8 mouse cellular contexts compared by ENCODE assay signal in the genomic region with DNA sequence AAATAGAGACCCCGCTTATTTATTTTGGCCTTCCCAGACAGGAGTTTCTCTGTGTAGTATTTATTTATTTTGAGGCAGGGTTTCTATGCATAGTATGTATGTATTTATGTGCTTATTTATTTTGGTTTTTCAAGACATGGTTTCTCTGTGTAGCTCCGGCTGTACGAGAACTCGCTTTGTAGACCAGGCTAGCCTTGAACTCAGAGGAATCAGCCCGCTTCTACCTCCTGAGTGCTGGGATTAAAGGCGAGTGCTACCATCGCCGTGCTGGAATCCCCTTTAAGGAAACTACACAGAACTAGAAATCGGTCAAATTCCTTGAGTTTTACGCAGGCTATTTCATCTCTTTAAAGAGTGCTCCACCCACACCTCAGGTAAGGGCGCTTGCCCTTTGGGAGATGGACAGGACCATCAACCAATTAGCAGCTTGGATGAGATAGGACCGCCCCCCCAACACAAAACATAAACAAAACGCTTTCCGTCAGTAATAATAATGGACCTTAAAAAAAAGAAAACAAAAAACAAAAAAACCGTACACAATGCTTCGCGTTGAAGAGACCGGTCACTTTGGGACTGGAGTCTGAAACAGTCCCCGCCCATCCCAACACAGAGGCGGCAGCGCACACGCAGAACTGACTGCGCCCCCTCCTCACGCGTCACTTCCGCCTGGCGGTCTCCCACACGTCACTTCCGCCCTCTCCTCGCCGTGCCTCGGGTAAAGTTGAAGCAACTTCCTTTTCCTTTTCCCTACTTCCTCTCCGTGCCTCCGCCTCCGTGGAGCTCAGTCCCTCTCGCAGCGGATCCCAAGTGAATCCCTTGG. TPM values are rescaled to one million over a fixed set of nuclear protein-coding genes. Genes with fewer than 3 reads are reported as not detected.
DNase-seq lines count a peak whose midpoint lies in the region; ATAC-seq and TF ChIP-seq lines count a peak whose summit lies in the region.

TSS of gene Rnf20 (plus strand) at position 688 of the 820 bp plus-strand sequence.

- H3K4me3 ChIP-seq in embryonic facial prominence, embryonic 14.5 days (ENCODE audit: low read depth, low read length) = peak within 1 kb of the TSS; percentile 76
- H3K4me3 ChIP-seq in heart, adult 2 months = peak within 1 kb of the TSS; percentile 99
- H3K4me3 ChIP-seq in limb, embryonic 13.5 days = peak within 1 kb of the TSS; percentile 91
- peak within 1 kb of the TSS; percentile 72 for H3K4me3 ChIP-seq in midbrain, embryonic 16.5 days (ENCODE audit: low read depth, low read length)

- peak within 1 kb of the TSS; percentile 89 for H3K27ac ChIP-seq in embryonic facial prominence, embryonic 14.5 days (replicated peaks; ENCODE audit: low read depth, low read length)
- H3K27ac ChIP-seq in heart, adult 2 months = peak within 1 kb of the TSS; percentile 93
- peak within 1 kb of the TSS; percentile 88 for H3K27ac ChIP-seq in limb, embryonic 13.5 days
- H3K27ac ChIP-seq in midbrain, embryonic 16.5 days (ENCODE audit: low read length) = peak within 1 kb of the TSS; percentile 85

- ATAC-seq in embryonic facial prominence, embryonic 14.5 days (ENCODE audit: low read depth) = peak; percentile 97
- peak; percentile 97 for ATAC-seq in limb, embryonic 13.5 days (ENCODE audit: low FRiP score, low read depth)
- ATAC-seq in midbrain, embryonic 16.5 days = peak; percentile 97

- no peaks in the 10 kb centered on the region for H3K9me3 ChIP-seq in embryonic facial prominence, embryonic 14.5 days (ENCODE audit: control insufficient read depth, low read length)
- H3K9me3 ChIP-seq in limb, embryonic 13.5 days = no peaks in the 10 kb centered on the region
- no peaks in the 10 kb centered on the region for H3K9me3 ChIP-seq in midbrain, embryonic 16.5 days (replicated peaks; ENCODE audit: control insufficient read depth, low read length, poor library complexity, severe bottlenecking)

- peak within 1 kb of the TSS; percentile 57 for H3K4me2 ChIP-seq in embryonic facial prominence, embryonic 14.5 days (ENCODE audit: low read depth, low read length)
- peak within 1 kb of the TSS; percentile 85 for H3K4me2 ChIP-seq in limb, embryonic 13.5 days (replicated peaks)
- peak within 1 kb of the TSS; percentile 88 for H3K4me2 ChIP-seq in midbrain, embryonic 16.5 days (ENCODE audit: low read length)

- H3K4me1 ChIP-seq in embryonic facial prominence, embryonic 14.5 days (ENCODE audit: control insufficient read depth, insufficient read depth, low read length) = peaks cover 5% of the 10 kb centered on the region; the same call in 1 of the 2 replicates
- no peaks in the 10 kb centered on the region; the same call in 1 of the 2 replicates for H3K4me1 ChIP-seq in heart, adult 2 months (ENCODE audit: control insufficient read depth, insufficient read depth, low read length)
- H3K4me1 ChIP-seq in limb, embryonic 13.5 days = peaks cover 12% of the 10 kb centered on the region
- peaks cover 17% of the 10 kb centered on the region for H3K4me1 ChIP-seq in midbrain, embryonic 16.5 days (ENCODE audit: control insufficient read depth, insufficient read depth, low read length)

- TF ChIP-seq POLR2A in heart, adult 2 months (IDR thresholded peaks at IDR 0.05; ENCODE audit: insufficient read depth, low read depth, low read length) = peak; percentile 85

- intact Hi-C loops in heart, adult 2 months (cut with DNase I) = loop anchor here (1.0 kb wide), 2 partner anchors 34 to 110 kb away; partner anchors contain the start of genes Mrpl50, Tmem246 and Zfp189

- TF ChIP-seq EP300 in heart, adult 2 months (IDR thresholded peaks at IDR 0.05; ENCODE audit: insufficient read depth, low read depth, low read length) = peak; percentile 86

- peaks cover 28% of the 10 kb centered on the region for H3K36me3 ChIP-seq in embryonic facial prominence, embryonic 14.5 days (ENCODE audit: control insufficient read depth, insufficient read depth, low read length)
- H3K36me3 ChIP-seq in heart, adult 2 months (ENCODE audit: control insufficient read depth, insufficient read depth, low read length) = peaks cover 3% of the 10 kb centered on the region
- peaks cover 25% of the 10 kb centered on the region for H3K36me3 ChIP-seq in limb, embryonic 13.5 days
- peaks cover 7% of the 10 kb centered on the region; the same call in 1 of the 2 replicates for H3K36me3 ChIP-seq in midbrain, embryonic 16.5 days (ENCODE audit: control insufficient read depth, insufficient read depth, low read length)

- H3K27me3 ChIP-seq in embryonic facial prominence, embryonic 14.5 days (replicated peaks; ENCODE audit: control insufficient read depth, insufficient read depth, low read length) = no peaks in the 10 kb centered on the region
- H3K27me3 ChIP-seq in heart, adult 2 months (ENCODE audit: control insufficient read depth, insufficient read depth, low read length) = no peaks in the 10 kb centered on the region
- no peaks in the 10 kb centered on the region for H3K27me3 ChIP-seq in limb, embryonic 13.5 days
- H3K27me3 ChIP-seq in midbrain, embryonic 16.5 days (ENCODE audit: control insufficient read depth, insufficient read depth, low read depth, low read length) = no peaks in the 10 kb centered on the region

- 4% methylated on average over 37 of the region's 37 CpGs for WGBS in embryonic facial prominence, embryonic 14.5 days
- 5% methylated on average over 37 of the region's 37 CpGs for WGBS in heart, adult 2 months
- 4% methylated on average over 37 of the region's 37 CpGs for WGBS in limb, embryonic 13.5 days
- 4% methylated on average over 37 of the region's 37 CpGs for WGBS in midbrain, embryonic 16.5 days

- no peaks in the 10 kb centered on the region for H3K79me2 ChIP-seq in heart, adult 2 months (replicated peaks; ENCODE audit: control insufficient read depth, insufficient read depth, low read length)

- DNase-seq in 416B (ENCODE audit: low read depth) = peak; percentile 97
- peak; percentile 81 to 89 for DNase-seq in adrenal gland, postnatal 4 days (ENCODE audit: low spot score in 2 of 2)
- DNase-seq in embryonic facial prominence, embryonic 14.5 days (ENCODE audit: low spot score) = peak; percentile 98
- DNase-seq in heart, adult 2 months = peak; percentile 95 to 96
- peak; percentile 95 to 96 for DNase-seq in kidney, adult 8-10 months
- DNase-seq in spleen, postnatal 36 days (ENCODE audit: low spot score in 2 of 2) = peak; percentile 93 to 95

- TF ChIP-seq CTCF in heart, adult 2 months (IDR thresholded peaks at IDR 0.05) = peak; percentile 5; the same call in 1 of the 2 replicates

- peak within 1 kb of the TSS; percentile 90 for H3K9ac ChIP-seq in embryonic facial prominence, embryonic 14.5 days (ENCODE audit: low read depth, low read length)
- H3K9ac ChIP-seq in heart, adult 2 months (ENCODE audit: low read depth, low read length) = peak within 1 kb of the TSS; percentile 83
- peak within 1 kb of the TSS; percentile 90 for H3K9ac ChIP-seq in limb, embryonic 13.5 days
- H3K9ac ChIP-seq in midbrain, embryonic 16.5 days (ENCODE audit: low read depth, low read length) = peak within 1 kb of the TSS; percentile 81

RNA-seq across cellular contexts. Expression of gene Rnf20, which starts in this region (rescaled TPM):
- total RNA-seq in adrenal gland, postnatal 4 days (2021) = 10 to 100 TPM; 60.6 to 60.8 TPM
- 54.8 and 55.3 TPM in 2 replicates for polyA plus RNA-seq in embryonic facial prominence, embryonic 14.5 days (2014; fragmentation: Nextera tagmentation; extraction: Ambion mirVana)
- total RNA-seq in heart, adult 2 months (2021) = 10 to 100 TPM; 34.9 to 36.1 TPM
- 11.8 and 19.8 TPM in 2 replicates for polyA plus RNA-seq in heart, adult 2 months (2012; rRNA removed)
- 54.1 and 56.5 TPM in 2 replicates for polyA plus RNA-seq in limb, embryonic 13.5 days (2015; fragmentation: Nextera tagmentation; extraction: Ambion mirVana)
- 45.3 and 48.9 TPM in 2 replicates for polyA plus RNA-seq in midbrain, embryonic 16.5 days (2015; fragmentation: Nextera tagmentation; extraction: Ambion mirVana)

Comparison
In these comparisons a context has a peak if more than half of its experiments do, and no peak if none do; other contexts are left out.
1. Peak in every context shown above with its lines: DNase-seq, ATAC-seq, H3K4me3 ChIP-seq and H3K27ac ChIP-seq.